Mouse (Mus musculus): ENCODE data around the gene Trmt1. TPM values are rescaled to one million over a fixed set of nuclear protein-coding genes. Genes with fewer than 3 reads are reported as not detected.

Gene Trmt1
- polyA plus RNA-seq, 1 experiment, result 131 TPM

- H3K27ac ChIP-seq (ENCODE audit: control insufficient read depth, insufficient read depth, low read depth, low read length), result no peak overlapping the region
Observed at GRCm38 (mm10) chr8:84702561-84702960, 16.5 kb downstream of the Trmt1 start.

DNA sequence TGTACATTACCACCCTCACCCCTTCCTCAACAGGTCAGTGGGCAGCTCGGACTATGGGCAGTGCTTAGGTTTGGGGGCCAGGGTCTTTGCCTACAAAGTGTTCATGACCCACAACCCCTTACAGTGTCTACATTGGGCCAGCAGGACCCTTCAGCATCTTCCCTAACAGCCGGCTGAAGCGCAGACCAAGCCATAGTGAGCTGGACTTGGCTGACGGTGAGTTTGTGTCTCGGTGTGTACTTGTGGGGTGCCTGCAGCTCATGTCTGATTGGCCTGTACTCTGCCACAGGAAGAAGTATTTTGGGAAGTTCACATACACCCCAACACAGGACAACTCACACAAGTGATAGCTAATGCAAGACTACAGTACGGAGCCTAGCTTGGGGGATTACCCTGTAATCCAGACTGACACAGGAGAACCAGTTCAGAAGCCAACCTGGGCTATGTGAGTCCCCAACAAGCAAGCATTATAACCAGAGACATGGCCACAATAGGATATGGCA is 16.9 kb downstream of the Trmt1 start:
- TF ChIP-seq POLR2A (IDR thresholded peaks at IDR 0.05; ENCODE audit: control insufficient read depth, low read depth, low read length) (no peak), CTCF (IDR thresholded peaks at IDR 0.05; ENCODE audit: control insufficient read depth, insufficient read depth, insufficient replicate concordance, low read depth, low read length) (no peak)
- no peaks in the 10 kb centered on the region; the same call in 1 of the 2 replicates for H3K27me3 ChIP-seq (ENCODE audit: control insufficient read depth, insufficient read depth, low read length)
- H3K36me3 ChIP-seq (ENCODE audit: control insufficient read depth, insufficient read depth, low read length), result peaks cover 3% of the 10 kb centered on the region
- H3K4me3 ChIP-seq (ENCODE audit: control insufficient read depth, low read depth, low read length), result no peak overlapping the region
- peaks cover 31% of the 10 kb centered on the region for H3K4me1 ChIP-seq (ENCODE audit: control insufficient read depth, insufficient read depth, low read length)
- H3K27ac ChIP-seq (ENCODE audit: control insufficient read depth, insufficient read depth, low read depth, low read length), result no peak overlapping the region

More at GRCm38 (mm10) chr8:84702561-84702960, 16.5 kb downstream of the Trmt1 start:
- Histone ChIP-seq H3K27me3 (ENCODE audit: control insufficient read depth, insufficient read depth, low read length) (no peaks in the 10 kb centered on the region; the same call in 1 of the 2 replicates), H3K4me1 (ENCODE audit: control insufficient read depth, insufficient read depth, low read length) (peaks cover 27% of the 10 kb centered on the region), H3K4me3 (ENCODE audit: control insufficient read depth, low read depth, low read length) (no peak overlapping the region), H3K36me3 (ENCODE audit: control insufficient read depth, insufficient read depth, low read length) (peaks cover 3% of the 10 kb centered on the region)
- TF ChIP-seq CTCF (IDR thresholded peaks at IDR 0.05; ENCODE audit: control insufficient read depth, insufficient read depth, insufficient replicate concordance, low read depth, low read length) (no peak), POLR2A (IDR thresholded peaks at IDR 0.05; ENCODE audit: control insufficient read depth, low read depth, low read length) (no peak)

DNA sequence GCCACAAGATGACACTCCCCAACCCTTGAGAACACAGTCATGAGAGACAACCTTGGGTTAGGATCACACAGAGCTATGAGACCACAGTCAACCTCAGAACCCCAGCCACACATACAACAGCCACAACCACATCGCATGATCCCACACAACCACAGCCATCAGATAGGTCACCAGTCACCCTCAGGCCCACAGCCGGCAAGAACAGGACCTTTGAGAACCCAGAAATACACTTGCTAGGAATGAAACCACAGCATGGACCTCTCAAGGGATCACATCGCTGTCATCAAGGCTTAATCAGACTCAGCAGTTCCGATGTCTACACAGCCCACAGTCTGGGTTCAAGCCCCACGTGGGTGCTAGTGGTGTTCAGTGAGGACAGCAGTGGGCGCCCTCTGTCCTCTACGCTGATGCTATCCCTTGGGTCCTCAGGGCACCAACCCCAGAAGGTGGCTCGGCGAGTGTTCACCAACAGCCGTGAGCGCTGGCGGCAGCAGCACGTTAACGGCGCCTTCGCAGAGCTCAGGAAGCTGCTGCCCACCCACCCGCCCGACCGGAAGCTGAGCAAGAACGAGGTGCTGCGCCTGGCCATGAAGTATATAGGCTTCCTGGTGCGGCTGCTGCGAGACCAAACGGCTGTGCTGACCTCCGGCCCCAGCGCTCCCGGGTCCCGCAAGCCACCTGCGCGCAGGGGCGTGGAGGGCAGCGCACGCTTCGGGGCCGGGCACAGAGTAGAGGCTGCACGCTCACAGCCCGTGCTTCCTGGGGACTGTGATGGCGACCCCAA is 17.6 kb downstream of the Trmt1 start:
- H3K27me3 ChIP-seq (ENCODE audit: control insufficient read depth, insufficient read depth, low read length), result no peaks in the 10 kb centered on the region; the same call in 1 of the 2 replicates
- no peak overlapping the region for H3K27ac ChIP-seq (ENCODE audit: control insufficient read depth, insufficient read depth, low read depth, low read length)
- H3K4me1 ChIP-seq (ENCODE audit: control insufficient read depth, insufficient read depth, low read length), result peaks cover 35% of the 10 kb centered on the region
- no peak for TF ChIP-seq CTCF (IDR thresholded peaks at IDR 0.05; ENCODE audit: control insufficient read depth, insufficient read depth, insufficient replicate concordance, low read depth, low read length)
- no peak for TF ChIP-seq POLR2A (IDR thresholded peaks at IDR 0.05; ENCODE audit: control insufficient read depth, low read depth, low read length)
- peaks cover 3% of the 10 kb centered on the region for H3K36me3 ChIP-seq (ENCODE audit: control insufficient read depth, insufficient read depth, low read length)
- H3K4me3 ChIP-seq (ENCODE audit: control insufficient read depth, low read depth, low read length), result peak overlapping the region; percentile 65

DNA sequence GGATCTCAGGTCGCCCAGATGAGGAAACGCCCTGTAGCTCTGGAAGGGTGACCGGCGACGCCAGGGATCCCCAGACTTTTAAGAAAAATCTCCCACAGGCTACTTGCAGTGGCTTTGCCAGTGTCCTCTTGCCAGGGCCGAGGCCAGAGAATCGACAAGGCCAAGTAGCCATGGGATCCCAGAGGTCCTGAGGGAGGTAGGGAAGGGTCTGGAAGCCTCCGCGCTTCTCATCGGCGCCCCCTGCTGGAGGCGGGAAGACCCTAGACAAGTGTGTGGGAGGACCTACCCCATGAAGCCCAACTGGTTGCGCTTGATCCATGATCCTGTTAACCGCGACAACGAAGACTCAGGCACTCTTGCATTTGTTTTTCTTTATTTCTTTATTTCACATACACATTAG is 18.2 kb downstream of the Trmt1 start:
- Histone ChIP-seq H3K27ac (ENCODE audit: control insufficient read depth, insufficient read depth, low read depth, low read length) (no peak overlapping the region), H3K27me3 (ENCODE audit: control insufficient read depth, insufficient read depth, low read length) (no peaks in the 10 kb centered on the region; the same call in 1 of the 2 replicates), H3K4me3 (ENCODE audit: control insufficient read depth, low read depth, low read length) (peak overlapping the region; percentile 53), H3K4me1 (ENCODE audit: control insufficient read depth, insufficient read depth, low read length) (peaks cover 36% of the 10 kb centered on the region), H3K36me3 (ENCODE audit: control insufficient read depth, insufficient read depth, low read length) (no peaks in the 10 kb centered on the region)
- TF ChIP-seq CTCF (IDR thresholded peaks at IDR 0.05; ENCODE audit: control insufficient read depth, insufficient read depth, insufficient replicate concordance, low read depth, low read length), result peak; percentile 82
- no peak for TF ChIP-seq POLR2A (IDR thresholded peaks at IDR 0.05; ENCODE audit: control insufficient read depth, low read depth, low read length)

- H3K4me1 ChIP-seq (ENCODE audit: control insufficient read depth, insufficient read depth, low read length), result peaks cover 36% of the 10 kb centered on the region
- H3K4me3 ChIP-seq (ENCODE audit: control insufficient read depth, low read depth, low read length), result peak overlapping the region; percentile 1
- H3K36me3 ChIP-seq (ENCODE audit: control insufficient read depth, insufficient read depth, low read length), result no peaks in the 10 kb centered on the region
- TF ChIP-seq CTCF (IDR thresholded peaks at IDR 0.05; ENCODE audit: control insufficient read depth, insufficient read depth, insufficient replicate concordance, low read depth, low read length), result no peak
- no peak for TF ChIP-seq POLR2A (IDR thresholded peaks at IDR 0.05; ENCODE audit: control insufficient read depth, low read depth, low read length)
- no peaks in the 10 kb centered on the region; the same call in 1 of the 2 replicates for H3K27me3 ChIP-seq (ENCODE audit: control insufficient read depth, insufficient read depth, low read length)
- H3K27ac ChIP-seq (ENCODE audit: control insufficient read depth, insufficient read depth, low read depth, low read length), result no peak overlapping the region
Observed at GRCm38 (mm10) chr8:84704867-84705831, 19.0 kb downstream of the Trmt1 start.

GRCm38 (mm10) chr8:84705960-84706359 is 19.9 kb downstream of the Trmt1 start:
- no peak for TF ChIP-seq CTCF (IDR thresholded peaks at IDR 0.05; ENCODE audit: control insufficient read depth, insufficient read depth, insufficient replicate concordance, low read depth, low read length)
- no peak for TF ChIP-seq POLR2A (IDR thresholded peaks at IDR 0.05; ENCODE audit: control insufficient read depth, low read depth, low read length)
- peaks cover 36% of the 10 kb centered on the region for H3K4me1 ChIP-seq (ENCODE audit: control insufficient read depth, insufficient read depth, low read length)
- H3K36me3 ChIP-seq (ENCODE audit: control insufficient read depth, insufficient read depth, low read length), result no peaks in the 10 kb centered on the region
- H3K4me3 ChIP-seq (ENCODE audit: control insufficient read depth, low read depth, low read length), result no peak overlapping the region
- H3K27me3 ChIP-seq (ENCODE audit: control insufficient read depth, insufficient read depth, low read length), result no peaks in the 10 kb centered on the region; the same call in 1 of the 2 replicates
- no peak overlapping the region for H3K27ac ChIP-seq (ENCODE audit: control insufficient read depth, insufficient read depth, low read depth, low read length)
